Mouse (Mus musculus) forebrain, postnatal 0 days (tissue): ENCODE measurements at regions not wholly inside any gene's neighbourhood (a gene's known extent, or its start where the extent isn't known, plus 50 kb on each side); places are given as distances from the start of the nearest gene placed in this dataset.

Source experiments
- ATAC-seq: fragments of 200-750 bp; cut with Nextera tagmentation; 2 replicates; pipeline ENCODE4 v1.8.0; 2017; ENCODE audit warnings: mild to moderate bottlenecking, moderate library complexity
- DNase-seq: peaks from one replicate; pipeline ENCODE4 v3.0.0-alpha.2; 2015
- H3K27ac ChIP-seq: fragments of 300-500 bp; sonication (generic); 2 replicates; pipeline ENCODE4 v1.5.1; 2014; ENCODE audit warnings: low read depth, mild to moderate bottlenecking, antibody characterized with exemption, low read length, moderate library complexity, mixed read lengths
- H3K27me3 ChIP-seq: fragments of 300-500 bp; sonication (generic); 2 replicates; pipeline ENCODE4 v1.6.1; 2014; ENCODE audit warnings: mild to moderate bottlenecking, low read length, mixed read lengths; ENCODE audit not compliant: insufficient read depth
- H3K36me3 ChIP-seq: fragments of 300-500 bp; sonication (generic); 2 replicates; pipeline ENCODE4 v1.6.1; 2014; ENCODE audit warnings: mild to moderate bottlenecking, moderate library complexity; ENCODE audit not compliant: insufficient read depth
- H3K4me1 ChIP-seq: fragments of 300-500 bp; sonication (generic); 2 replicates; pipeline ENCODE4 v1.6.1; 2014; ENCODE audit warnings: antibody characterized with exemption; ENCODE audit not compliant: insufficient read depth
- H3K4me2 ChIP-seq: fragments of 300-500 bp; sonication (generic); 2 replicates; pipeline ENCODE4 v1.6.1; 2014; ENCODE audit warnings: low read depth, mild to moderate bottlenecking, moderate library complexity
- H3K4me3 ChIP-seq: fragments of 300-500 bp; sonication (generic); 2 replicates; pipeline ENCODE4 v1.5.1; 2014; ENCODE audit warnings: low read depth, low read length, mixed read lengths
- H3K9ac ChIP-seq: fragments of 300-500 bp; sonication (generic); 2 replicates; pipeline ENCODE4 v1.6.1; 2014; ENCODE audit warnings: mild to moderate bottlenecking
- H3K9me3 ChIP-seq: fragments of 300-500 bp; sonication (generic); 2 replicates; pipeline ENCODE4 v1.6.1; 2016; ENCODE audit warnings: low read length
- CTCF ChIP-seq: sonication (generic); IDR thresholded peaks from 2 replicates; pipeline ENCODE4 v1.5.1; 2016; ENCODE audit warnings: antibody characterized with exemption, control low read depth, low read depth
- WGBS: fragments of 180-500 bp; shearing (Covaris S2); extraction: QIAGEN DNeasy Blood & Tissue Kit; methylation state at CpG from one replicate; pipeline ENCODE4 v1.1.7; 2014; 5-methylcytosine and 5-hydroxymethylcytosine counted together

GRCm38 (mm10) chr3:143914341-143915217 lies 290.4 kb downstream of the Lmo4 start:
- no peak overlapping the region for H3K4me3 ChIP-seq
- no peaks in the 10 kb centered on the region; the same call in 1 of the 2 replicates for H3K4me1 ChIP-seq
- peak; percentile 64 for ATAC-seq
- no peak overlapping the region for H3K27ac ChIP-seq
- peak; percentile 22 for DNase-seq
- H3K4me2 ChIP-seq, result no peak overlapping the region
- no peaks in the 10 kb centered on the region for H3K36me3 ChIP-seq
- peaks cover 3% of the 10 kb centered on the region; the same call in 1 of the 2 replicates for H3K27me3 ChIP-seq
- TF ChIP-seq CTCF, result no peak
- WGBS, result 14% methylated on average over 6 of the region's 6 CpGs
- H3K9me3 ChIP-seq, result no peaks in the 10 kb centered on the region
- no peak overlapping the region for H3K9ac ChIP-seq

GRCm38 (mm10) chr3:143913044-143913574 lies 291.9 kb downstream of the Lmo4 start:
- DNase-seq (no peak), ATAC-seq (no peak)
- no peak overlapping the region for H3K4me3 ChIP-seq
- WGBS, result 33% methylated on average over 3 of the region's 3 CpGs
- peaks cover 3% of the 10 kb centered on the region; the same call in 1 of the 2 replicates for H3K27me3 ChIP-seq
- H3K4me1 ChIP-seq, result no peaks in the 10 kb centered on the region; the same call in 1 of the 2 replicates
- no peak overlapping the region for H3K9ac ChIP-seq
- H3K27ac ChIP-seq, result no peak overlapping the region
- no peak for TF ChIP-seq CTCF
- no peaks in the 10 kb centered on the region for H3K9me3 ChIP-seq
- H3K36me3 ChIP-seq, result no peaks in the 10 kb centered on the region
- H3K4me2 ChIP-seq, result no peak overlapping the region

- TF ChIP-seq CTCF, result no peak
- Histone ChIP-seq H3K9ac (no peak overlapping the region), H3K36me3 (no peaks in the 10 kb centered on the region), H3K4me3 (no peak overlapping the region), H3K4me2 (no peak overlapping the region), H3K27ac (no peak overlapping the region), H3K4me1 (no peaks in the 10 kb centered on the region; the same call in 1 of the 2 replicates), H3K9me3 (no peaks in the 10 kb centered on the region), H3K27me3 (peaks cover 3% of the 10 kb centered on the region; the same call in 1 of the 2 replicates)
- ATAC-seq (no peak), DNase-seq (no peak)
- WGBS, result 75% methylated on average over 6 of the region's 6 CpGs
Observed at GRCm38 (mm10) chr3:143912433-143912832, 292.6 kb downstream of the Lmo4 start.

GRCm38 (mm10) chr3:143909341-143909740 lies 295.7 kb downstream of the Lmo4 start:
- no peak overlapping the region for H3K9ac ChIP-seq
- WGBS, result 42% methylated on average over 6 of the region's 6 CpGs
- DNase-seq, result no peak
- no peak overlapping the region for H3K27ac ChIP-seq
- H3K4me1 ChIP-seq, result no peaks in the 10 kb centered on the region; the same call in 1 of the 2 replicates
- no peaks in the 10 kb centered on the region for H3K36me3 ChIP-seq
- no peaks in the 10 kb centered on the region for H3K9me3 ChIP-seq
- H3K4me3 ChIP-seq, result no peak overlapping the region
- peaks cover 3% of the 10 kb centered on the region; the same call in 1 of the 2 replicates for H3K27me3 ChIP-seq
- TF ChIP-seq CTCF, result no peak
- ATAC-seq, result no peak
- no peak overlapping the region for H3K4me2 ChIP-seq

GRCm38 (mm10) chr3:143903421-143903820 lies 301.6 kb downstream of the Lmo4 start:
- H3K9me3 ChIP-seq, result no peaks in the 10 kb centered on the region
- H3K36me3 ChIP-seq, result no peaks in the 10 kb centered on the region
- no peaks in the 10 kb centered on the region for H3K4me1 ChIP-seq
- TF ChIP-seq CTCF, result no peak
- H3K27me3 ChIP-seq, result no peaks in the 10 kb centered on the region
- no peak overlapping the region for H3K4me2 ChIP-seq
- no peak overlapping the region for H3K27ac ChIP-seq
- ATAC-seq (no peak), DNase-seq (no peak)
- no peak overlapping the region for H3K9ac ChIP-seq
- H3K4me3 ChIP-seq, result no peak overlapping the region
- 83% methylated on average over 2 of the region's 2 CpGs for WGBS

- Histone ChIP-seq H3K9me3 (no peaks in the 10 kb centered on the region), H3K27ac (no peak overlapping the region), H3K4me1 (no peaks in the 10 kb centered on the region), H3K27me3 (no peaks in the 10 kb centered on the region), H3K9ac (no peak overlapping the region), H3K4me2 (no peak overlapping the region), H3K4me3 (no peak overlapping the region), H3K36me3 (no peaks in the 10 kb centered on the region)
- ATAC-seq (no peak), DNase-seq (no peak)
- 85% methylated on average over 2 of the region's 2 CpGs for WGBS
- no peak for TF ChIP-seq CTCF
Observed at GRCm38 (mm10) chr3:143880813-143881212, 324.2 kb downstream of the Lmo4 start.

- no peaks in the 10 kb centered on the region for H3K4me1 ChIP-seq
- H3K27ac ChIP-seq, result no peak overlapping the region
- no peak overlapping the region for H3K4me2 ChIP-seq
- ATAC-seq, result no peak
- 92% methylated on average over 3 of the region's 3 CpGs for WGBS
- no peak overlapping the region for H3K9ac ChIP-seq
- no peaks in the 10 kb centered on the region for H3K27me3 ChIP-seq
- H3K9me3 ChIP-seq, result no peaks in the 10 kb centered on the region
- DNase-seq, result no peak
- H3K36me3 ChIP-seq, result no peaks in the 10 kb centered on the region
- no peak for TF ChIP-seq CTCF
- no peak overlapping the region for H3K4me3 ChIP-seq
Observed at GRCm38 (mm10) chr3:143873876-143874275, 331.1 kb downstream of the Lmo4 start.
